Mouse (Mus musculus) neural tube, embryonic 13.5 days (tissue): ENCODE data around the gene Vps41. TPM values are rescaled to one million over a fixed set of nuclear protein-coding genes. Genes with fewer than 3 reads are reported as not detected.

ENCODE experiments used
- ATAC-seq: fragments of 200-750 bp; cut with Nextera tagmentation; 2 replicates; pipeline ENCODE4 v1.8.0; 2017; ENCODE audit warnings: low read depth, mild to moderate bottlenecking, moderate TSS enrichment, moderate library complexity
- H3K27ac ChIP-seq: fragments of 300-500 bp; sonication (generic); replicated peaks from 2 replicates; pipeline ENCODE4 v1.5.1; 2015; ENCODE audit warnings: moderate library complexity, mild to moderate bottlenecking, inconsistent platforms
- H3K27me3 ChIP-seq: fragments of 300-500 bp; sonication (generic); 2 replicates; pipeline ENCODE4 v1.6.1; 2015; ENCODE audit warnings: mild to moderate bottlenecking, inconsistent platforms
- H3K36me3 ChIP-seq: fragments of 300-500 bp; sonication (generic); 2 replicates; pipeline ENCODE4 v1.6.1; 2015; ENCODE audit warnings: mild to moderate bottlenecking, inconsistent platforms
- H3K4me1 ChIP-seq: fragments of 300-500 bp; sonication (generic); replicated peaks from 2 replicates; pipeline ENCODE4 v1.6.1; 2015; ENCODE audit warnings: inconsistent platforms
- H3K4me2 ChIP-seq: fragments of 300-500 bp; sonication (generic); 2 replicates; pipeline ENCODE4 v1.6.1; 2015; ENCODE audit warnings: inconsistent platforms, mild to moderate bottlenecking, moderate library complexity
- H3K4me3 ChIP-seq: fragments of 300-500 bp; sonication (generic); 2 replicates; pipeline ENCODE4 v1.5.1; 2015; ENCODE audit warnings: mild to moderate bottlenecking, inconsistent platforms
- H3K9ac ChIP-seq: fragments of 300-500 bp; sonication (generic); 2 replicates; pipeline ENCODE4 v1.6.1; 2015; ENCODE audit warnings: moderate library complexity, mild to moderate bottlenecking, inconsistent platforms
- H3K9me3 ChIP-seq: fragments of 300-500 bp; sonication (generic); 2 replicates; pipeline ENCODE4 v1.6.1; 2016; ENCODE audit warnings: inconsistent platforms
- WGBS: fragments of 180-500 bp; shearing (Covaris S2); methylation state at CpG from one replicate; pipeline ENCODE4 v1.1.7; 2015; 5-methylcytosine and 5-hydroxymethylcytosine counted together
- polyA plus RNA-seq: library from polyadenylated mRNA; unstranded; fragments of >200 nt; fragmentation: Nextera tagmentation; extraction: Ambion mirVana; gene quantifications from 2 replicates; pipeline ENCODE4 v1.2.1, GENCODE M21; 2015

Vps41 gene
- polyA plus RNA-seq, result 108 and 117 TPM in 2 replicates

DNA sequence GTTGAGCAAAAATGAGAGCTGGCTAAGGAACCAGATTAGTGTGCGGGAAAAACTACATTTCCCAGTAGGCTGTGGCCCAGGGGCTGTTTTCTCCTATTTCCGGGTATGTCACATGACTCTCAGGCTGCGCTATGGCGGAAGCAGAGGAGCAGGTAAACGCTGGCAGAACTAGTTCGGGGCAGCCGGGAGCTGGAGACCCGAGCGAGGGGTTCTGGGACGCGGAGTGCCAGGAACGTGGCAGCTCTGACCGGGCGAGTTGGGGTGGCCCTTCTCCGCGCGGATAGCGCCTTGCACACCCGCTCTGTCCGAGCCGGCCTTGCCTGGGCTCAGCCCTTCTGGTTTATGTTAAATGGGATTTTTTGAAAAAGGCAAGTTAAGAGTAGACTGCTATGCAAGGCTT, at the start of gene Vps41:
Gene Vps41 (plus strand): TSS at position 102 of the 400 bp plus-strand sequence.
- H3K4me1 ChIP-seq, result peaks cover 13% of the 10 kb centered on the region
- peak; percentile 99 for ATAC-seq
- H3K4me2 ChIP-seq, result peak within 1 kb of the TSS; percentile 60
- no peaks in the 10 kb centered on the region for H3K36me3 ChIP-seq
- WGBS, result under 1% methylated on average over 21 of the region's 21 CpGs
- peak within 1 kb of the TSS; percentile 68 for H3K4me3 ChIP-seq
- no peaks in the 10 kb centered on the region for H3K9me3 ChIP-seq
- no peaks in the 10 kb centered on the region for H3K27me3 ChIP-seq
- no peak within 1 kb of the TSS for H3K27ac ChIP-seq
- H3K9ac ChIP-seq, result peak within 1 kb of the TSS; percentile 88

DNA sequence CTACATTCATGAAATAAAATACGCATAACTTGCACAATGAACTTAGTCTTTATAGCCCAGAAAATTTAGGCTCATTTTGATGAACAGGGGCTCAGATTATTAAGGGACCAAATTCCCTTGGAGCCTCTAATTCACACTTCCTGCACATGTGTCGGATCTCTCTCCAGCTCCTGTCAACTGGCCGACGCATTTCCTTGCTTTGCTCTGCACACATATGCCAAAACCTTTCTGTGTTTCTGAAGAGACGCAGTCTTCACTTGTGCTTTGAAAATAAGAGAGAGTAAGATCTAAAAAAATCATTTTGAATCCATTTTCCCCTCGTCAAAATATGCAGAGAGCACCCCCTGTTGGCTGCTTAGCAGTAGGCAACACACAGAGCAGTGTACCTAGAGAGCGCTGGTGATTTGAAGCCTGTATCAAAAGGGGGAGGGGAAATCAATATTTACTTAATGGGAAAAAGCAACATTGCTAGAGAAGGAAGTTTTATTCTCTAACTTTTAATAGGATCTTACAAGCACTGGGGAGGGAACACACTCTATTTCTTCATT, 18.5 kb upstream of the Vps41 start:
- no peaks in the 10 kb centered on the region for H3K9me3 ChIP-seq
- peak overlapping the region; percentile 28; the same call in 1 of the 2 replicates for H3K4me2 ChIP-seq
- H3K9ac ChIP-seq, result no peak overlapping the region
- 0 out of 2 replicates have a peak, but pooled peaks cover 4% of the 10 kb centered on the region for H3K4me1 ChIP-seq
- ATAC-seq, result peak; percentile 74
- no peaks in the 10 kb centered on the region for H3K27me3 ChIP-seq
- no peak overlapping the region for H3K4me3 ChIP-seq
- H3K27ac ChIP-seq, result no peak overlapping the region
- 40% methylated on average over 7 of the region's 7 CpGs for WGBS
- H3K36me3 ChIP-seq, result no peaks in the 10 kb centered on the region

DNA sequence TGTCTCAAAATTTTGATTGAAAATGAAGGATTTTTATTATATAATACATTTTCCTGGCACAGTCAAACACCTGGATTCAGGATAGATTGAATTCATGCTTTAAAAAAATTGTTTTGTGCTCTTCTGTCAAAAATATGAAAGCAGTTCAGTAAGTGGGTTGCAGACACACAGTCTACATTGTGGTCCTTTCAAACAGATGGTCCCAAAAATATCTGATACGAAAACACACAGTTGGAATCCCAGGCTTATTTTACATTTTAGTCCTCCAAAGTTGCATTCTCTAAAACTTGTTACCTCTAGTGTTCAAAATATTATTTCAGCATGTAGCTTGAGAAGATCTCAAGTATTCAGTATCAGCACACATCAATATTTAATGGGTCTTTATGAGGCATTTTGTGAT, 5.4 kb upstream of the Vps41 start:
- Histone ChIP-seq H3K4me1 (no peaks in the 10 kb centered on the region), H3K4me2 (no peak overlapping the region), H3K27ac (no peak overlapping the region), H3K36me3 (no peaks in the 10 kb centered on the region), H3K9me3 (no peaks in the 10 kb centered on the region), H3K27me3 (no peaks in the 10 kb centered on the region), H3K9ac (no peak overlapping the region), H3K4me3 (no peak overlapping the region)
- no peak for ATAC-seq
- WGBS, result 91% methylated on average over 1 of the region's 1 CpGs

DNA sequence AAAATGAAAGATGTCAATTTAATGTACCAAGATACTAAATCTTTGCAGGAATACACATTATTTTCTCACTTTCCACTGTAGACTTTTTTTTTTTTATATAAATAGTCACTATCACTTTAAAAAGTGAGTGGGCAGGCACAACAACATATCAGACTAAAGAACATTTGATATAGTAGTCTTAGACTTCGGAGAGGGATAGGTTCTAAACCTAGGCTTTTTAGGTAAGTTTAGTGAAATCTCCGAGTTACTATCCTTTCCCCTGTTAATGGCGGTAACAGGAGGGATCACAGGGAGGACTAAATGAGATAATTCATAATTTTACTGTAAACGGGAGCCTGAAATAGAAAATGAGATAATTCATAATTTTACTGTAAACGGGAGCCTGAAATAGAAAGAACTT, 379 bp upstream of the Vps41 start:
- no peak overlapping the region for H3K27ac ChIP-seq
- H3K9ac ChIP-seq, result no peak overlapping the region
- no peaks in the 10 kb centered on the region for H3K9me3 ChIP-seq
- peak overlapping the region; percentile 60 for H3K4me2 ChIP-seq
- H3K4me3 ChIP-seq, result peak overlapping the region; percentile 68; the same call in 1 of the 2 replicates
- WGBS, result 49% methylated on average over 5 of the region's 5 CpGs
- no peaks in the 10 kb centered on the region for H3K27me3 ChIP-seq
- H3K36me3 ChIP-seq, result no peaks in the 10 kb centered on the region
- ATAC-seq, result peak; percentile 68
- peaks cover 13% of the 10 kb centered on the region for H3K4me1 ChIP-seq

DNA sequence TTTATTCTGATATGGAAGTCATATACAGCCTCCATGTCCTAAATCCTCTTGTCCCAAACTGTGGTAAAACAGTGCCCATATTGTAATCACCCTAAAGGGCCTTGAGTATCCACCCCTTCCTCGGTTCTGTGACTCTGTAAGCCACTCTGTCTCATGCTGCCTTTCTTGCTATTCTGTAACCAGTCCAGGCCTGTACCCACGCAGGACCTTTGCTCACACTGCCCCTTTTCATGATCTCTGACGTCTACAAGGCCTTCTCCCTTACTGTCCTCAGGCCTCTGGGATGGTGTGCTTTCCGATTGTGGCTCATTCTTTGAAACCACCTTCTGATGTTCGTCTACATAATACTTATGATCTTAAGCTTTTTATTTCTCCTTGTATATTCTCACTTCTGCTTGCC, 1.4 kb downstream of the Vps41 start:
- no peak for ATAC-seq
- Histone ChIP-seq H3K4me1 (peaks cover 13% of the 10 kb centered on the region), H3K27me3 (no peaks in the 10 kb centered on the region), H3K27ac (no peak overlapping the region), H3K36me3 (peaks cover 4% of the 10 kb centered on the region), H3K9me3 (no peaks in the 10 kb centered on the region), H3K4me2 (0 out of 2 replicates have a peak overlapping the region, but pooled peaks have one; percentile 60), H3K4me3 (no peak overlapping the region), H3K9ac (0 out of 2 replicates have a peak overlapping the region, but pooled peaks have one; percentile 88)
- WGBS, result 71% methylated on average over 5 of the region's 5 CpGs

DNA sequence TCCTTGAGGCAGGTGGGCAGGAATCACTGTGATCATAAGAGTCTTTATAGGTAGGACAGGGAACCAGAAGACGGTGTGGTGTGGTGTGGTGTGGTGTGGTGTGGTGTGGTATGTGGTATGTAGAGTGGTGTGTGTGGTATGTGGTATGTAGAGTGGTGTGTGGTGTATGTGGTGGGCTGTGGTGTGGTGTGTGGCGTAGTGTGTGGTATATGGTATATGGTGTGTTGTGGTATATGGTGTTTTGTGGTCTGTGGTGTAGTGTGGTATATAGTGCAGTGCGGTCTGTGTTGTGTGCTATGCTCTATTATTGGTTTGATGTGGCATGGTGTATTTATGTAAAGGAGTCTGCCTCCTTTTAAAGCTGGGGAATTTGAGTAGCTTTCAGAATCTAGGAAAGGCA, 13.6 kb downstream of the Vps41 start:
- 97% methylated on average over 3 of the region's 3 CpGs for WGBS
- Histone ChIP-seq H3K27me3 (no peaks in the 10 kb centered on the region), H3K4me3 (no peak overlapping the region), H3K9ac (no peak overlapping the region), H3K9me3 (no peaks in the 10 kb centered on the region; the same call in 1 of the 2 replicates), H3K4me2 (no peak overlapping the region), H3K4me1 (no peaks in the 10 kb centered on the region), H3K36me3 (peaks cover 23% of the 10 kb centered on the region), H3K27ac (no peak overlapping the region)
- no peak for ATAC-seq

DNA sequence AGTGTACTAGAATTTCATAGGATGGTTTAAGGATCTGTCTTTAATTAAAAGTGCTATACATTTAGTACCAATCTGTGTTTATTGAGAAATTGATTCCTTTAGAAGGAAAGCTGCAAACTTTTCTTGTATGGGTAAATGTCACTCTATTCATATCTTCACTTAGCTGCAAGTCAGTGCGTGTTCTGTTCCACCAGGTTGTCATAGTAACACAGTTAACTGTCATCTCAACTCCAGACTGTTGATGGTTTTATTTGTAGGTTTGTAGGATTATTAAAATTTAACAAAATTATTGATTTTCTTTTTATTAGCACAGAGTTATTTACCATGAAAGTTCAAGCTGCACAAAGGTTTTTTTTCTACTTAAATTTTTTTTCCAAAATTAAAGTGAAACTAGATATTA, 19.5 kb downstream of the Vps41 start:
- no peak overlapping the region for H3K9ac ChIP-seq
- H3K27ac ChIP-seq, result no peak overlapping the region
- no peak overlapping the region for H3K4me2 ChIP-seq
- H3K27me3 ChIP-seq, result no peaks in the 10 kb centered on the region
- no peak overlapping the region for H3K4me3 ChIP-seq
- no peaks in the 10 kb centered on the region for H3K9me3 ChIP-seq
- H3K4me1 ChIP-seq, result no peaks in the 10 kb centered on the region
- no peak for ATAC-seq
- H3K36me3 ChIP-seq, result peaks cover 24% of the 10 kb centered on the region
- WGBS, result 81% methylated on average over 1 of the region's 1 CpGs

DNA sequence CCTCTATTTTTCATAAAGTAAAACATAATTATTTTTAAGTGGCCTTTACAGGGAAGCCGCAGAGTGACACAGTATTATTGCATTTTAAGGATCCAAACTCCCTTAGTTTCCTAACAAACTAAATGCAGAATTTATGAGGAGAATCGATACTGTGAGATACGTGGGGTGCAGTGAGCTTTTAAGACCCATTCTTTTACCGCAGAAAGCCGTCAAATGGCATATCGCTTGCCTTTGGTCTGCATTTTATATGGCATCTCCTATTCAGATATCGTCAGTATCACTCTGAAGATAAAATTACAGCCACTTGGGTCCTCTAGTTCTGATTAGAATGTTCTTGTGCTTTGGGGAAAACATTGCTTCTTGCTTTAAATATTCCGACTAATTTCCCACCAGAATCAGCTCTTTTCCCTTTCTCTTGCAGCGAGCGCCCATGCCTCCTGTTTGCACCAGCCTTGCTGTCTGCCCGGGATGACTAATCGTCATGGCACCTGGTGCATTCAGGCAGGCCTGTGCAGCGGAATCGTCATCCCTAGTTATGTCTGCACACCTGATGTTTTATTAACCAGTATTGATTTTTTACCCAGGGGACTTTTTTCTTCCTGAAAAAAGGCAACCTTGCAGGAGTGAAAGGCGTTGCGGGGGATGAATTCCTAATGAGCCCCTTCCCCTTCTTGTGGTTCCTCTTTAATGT, 26.6 kb downstream of the Vps41 start:
- Histone ChIP-seq H3K9me3 (no peaks in the 10 kb centered on the region), H3K27ac (peak overlapping the region; percentile 67), H3K36me3 (peaks cover 32% of the 10 kb centered on the region), H3K27me3 (no peaks in the 10 kb centered on the region), H3K4me1 (peaks cover 15% of the 10 kb centered on the region), H3K4me2 (peak overlapping the region; percentile 35), H3K9ac (peak overlapping the region; percentile 41; the same call in 1 of the 2 replicates), H3K4me3 (no peak overlapping the region)
- peak; percentile 86 for ATAC-seq
- 59% methylated on average over 16 of the region's 16 CpGs for WGBS

DNA sequence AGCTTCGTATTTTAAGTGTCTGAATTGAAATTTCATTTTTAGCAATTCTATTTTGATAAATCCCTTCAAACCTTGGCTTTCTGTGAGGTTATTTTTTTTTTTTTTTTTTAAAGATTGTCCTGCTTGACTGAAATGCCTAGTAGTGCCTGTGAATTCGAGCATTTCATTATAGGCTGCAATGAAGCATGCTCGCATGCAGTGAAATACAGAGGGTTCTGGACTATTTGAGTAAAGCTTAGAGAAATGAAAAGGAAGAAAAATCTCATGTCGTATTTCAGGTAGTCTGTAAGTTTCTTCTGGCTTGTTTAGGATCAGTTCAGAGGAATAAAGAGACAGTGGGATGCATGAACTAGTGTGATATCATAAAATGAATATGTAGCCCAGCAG, 27.2 kb downstream of the Vps41 start:
- Histone ChIP-seq H3K9me3 (no peaks in the 10 kb centered on the region), H3K27ac (peak overlapping the region; percentile 67), H3K27me3 (no peaks in the 10 kb centered on the region), H3K4me3 (no peak overlapping the region), H3K9ac (no peak overlapping the region), H3K36me3 (peaks cover 31% of the 10 kb centered on the region), H3K4me2 (peak overlapping the region; percentile 35), H3K4me1 (peaks cover 15% of the 10 kb centered on the region)
- peak; percentile 56; the same call in 1 of the 2 replicates for ATAC-seq
- whole genome bisulfite sequencing, result 68% methylated on average over 4 of the region's 4 CpGs

DNA sequence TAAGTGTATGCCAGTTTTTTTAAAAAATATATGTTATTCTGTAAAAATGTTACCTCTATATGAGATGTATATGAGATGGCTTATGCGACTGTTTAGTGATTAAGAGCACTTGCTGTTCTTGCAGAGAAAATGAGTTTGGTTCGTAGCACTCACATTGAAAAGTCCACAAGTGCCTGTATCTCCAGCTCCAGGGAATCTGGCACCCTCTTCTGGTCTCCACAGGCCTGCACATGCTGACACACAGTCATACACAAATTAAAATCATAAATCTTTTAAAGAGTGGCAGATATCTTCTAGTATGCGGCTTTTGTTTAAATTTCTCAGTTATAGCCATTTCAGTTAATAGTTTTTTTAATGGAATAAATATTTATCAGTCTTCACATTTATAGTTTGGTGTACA, 40.9 kb downstream of the Vps41 start:
- Histone ChIP-seq H3K9me3 (no peaks in the 10 kb centered on the region), H3K36me3 (no peaks in the 10 kb centered on the region), H3K9ac (no peak overlapping the region), H3K27me3 (no peaks in the 10 kb centered on the region), H3K4me1 (no peaks in the 10 kb centered on the region), H3K4me3 (no peak overlapping the region), H3K27ac (no peak overlapping the region), H3K4me2 (no peak overlapping the region)
- ATAC-seq, result no peak
- WGBS, result 76% methylated on average over 3 of the region's 3 CpGs

DNA sequence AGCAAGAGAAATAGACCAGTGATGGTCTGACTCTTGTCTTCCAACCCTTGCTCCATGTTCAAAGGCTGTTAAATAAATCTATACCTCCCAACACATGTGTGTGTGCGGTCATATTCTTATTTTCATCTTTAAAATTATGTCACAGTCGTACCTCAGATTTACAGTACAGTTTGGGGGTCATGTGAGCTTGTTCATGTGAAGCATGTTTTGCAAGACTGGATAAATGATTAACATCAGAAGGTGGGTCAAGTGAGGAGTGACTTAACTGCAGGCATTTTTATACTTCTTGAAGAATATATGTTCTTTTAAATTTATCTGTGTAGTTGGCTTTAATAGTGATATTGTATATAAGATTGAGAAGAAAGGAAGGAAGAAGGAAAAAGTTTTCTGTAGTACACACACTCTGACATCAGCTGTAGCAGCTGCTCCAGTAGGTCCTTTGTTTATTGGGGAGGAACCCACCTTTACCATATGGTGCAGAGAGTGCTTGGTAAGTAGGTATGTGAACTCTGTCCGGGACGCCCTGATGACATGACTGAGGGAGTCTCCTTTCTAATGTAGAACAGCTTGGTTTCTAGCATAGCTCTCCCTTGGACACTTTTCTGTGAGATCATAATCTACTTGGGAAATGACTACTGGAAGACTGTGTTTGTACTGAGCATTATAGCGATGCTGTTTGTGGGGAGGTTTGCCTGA, 42.4 kb downstream of the Vps41 start:
- no peak for ATAC-seq
- no peak overlapping the region for H3K9ac ChIP-seq
- H3K27me3 ChIP-seq, result no peaks in the 10 kb centered on the region
- H3K27ac ChIP-seq, result no peak overlapping the region
- no peaks in the 10 kb centered on the region for H3K9me3 ChIP-seq
- H3K4me1 ChIP-seq, result no peaks in the 10 kb centered on the region
- H3K4me3 ChIP-seq, result no peak overlapping the region
- H3K4me2 ChIP-seq, result no peak overlapping the region
- no peaks in the 10 kb centered on the region for H3K36me3 ChIP-seq
- WGBS, result 90% methylated on average over 5 of the region's 5 CpGs

DNA sequence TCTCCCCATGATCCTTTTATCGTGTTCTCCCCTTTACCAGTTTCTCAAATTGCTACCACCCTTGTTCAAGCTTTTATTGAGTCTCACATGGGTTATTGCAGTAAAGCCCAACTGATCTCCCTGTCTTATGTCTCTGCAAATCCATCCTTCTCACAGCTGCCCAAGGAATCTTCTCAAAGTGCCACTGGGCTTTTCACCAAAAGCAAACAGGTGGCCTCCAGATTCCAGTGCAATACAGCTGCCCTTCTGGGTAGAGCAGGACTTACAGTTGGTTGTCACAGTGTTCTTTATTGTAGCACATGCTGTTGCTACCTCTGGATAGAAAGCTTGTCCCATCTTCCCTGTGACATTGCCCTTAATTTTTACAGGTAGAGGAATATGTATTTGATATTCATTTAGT, 44.4 kb downstream of the Vps41 start:
- no peaks in the 10 kb centered on the region for H3K4me1 ChIP-seq
- no peaks in the 10 kb centered on the region for H3K9me3 ChIP-seq
- H3K27ac ChIP-seq, result no peak overlapping the region
- no peak overlapping the region for H3K9ac ChIP-seq
- no peak overlapping the region for H3K4me2 ChIP-seq
- H3K4me3 ChIP-seq, result no peak overlapping the region
- no peak for ATAC-seq
- no peaks in the 10 kb centered on the region for H3K36me3 ChIP-seq
- 24% methylated on average over 1 of the region's 1 CpGs for WGBS
- no peaks in the 10 kb centered on the region for H3K27me3 ChIP-seq
